Mouse (Mus musculus) regulatory T cell (primary cell): Measurements from ENCODE around the gene 4930404H24Rik.

Experiments
- in situ Hi-C: fragments of 300-600 bp; cut with MboI, MseI; formaldehyde crosslinking; loops from one replicate; pipeline ENCODE4 v1.15.1; 2025; ENCODE audit warnings: high pct_unique_total_duplicates

Gene 4930404H24Rik

DNA sequence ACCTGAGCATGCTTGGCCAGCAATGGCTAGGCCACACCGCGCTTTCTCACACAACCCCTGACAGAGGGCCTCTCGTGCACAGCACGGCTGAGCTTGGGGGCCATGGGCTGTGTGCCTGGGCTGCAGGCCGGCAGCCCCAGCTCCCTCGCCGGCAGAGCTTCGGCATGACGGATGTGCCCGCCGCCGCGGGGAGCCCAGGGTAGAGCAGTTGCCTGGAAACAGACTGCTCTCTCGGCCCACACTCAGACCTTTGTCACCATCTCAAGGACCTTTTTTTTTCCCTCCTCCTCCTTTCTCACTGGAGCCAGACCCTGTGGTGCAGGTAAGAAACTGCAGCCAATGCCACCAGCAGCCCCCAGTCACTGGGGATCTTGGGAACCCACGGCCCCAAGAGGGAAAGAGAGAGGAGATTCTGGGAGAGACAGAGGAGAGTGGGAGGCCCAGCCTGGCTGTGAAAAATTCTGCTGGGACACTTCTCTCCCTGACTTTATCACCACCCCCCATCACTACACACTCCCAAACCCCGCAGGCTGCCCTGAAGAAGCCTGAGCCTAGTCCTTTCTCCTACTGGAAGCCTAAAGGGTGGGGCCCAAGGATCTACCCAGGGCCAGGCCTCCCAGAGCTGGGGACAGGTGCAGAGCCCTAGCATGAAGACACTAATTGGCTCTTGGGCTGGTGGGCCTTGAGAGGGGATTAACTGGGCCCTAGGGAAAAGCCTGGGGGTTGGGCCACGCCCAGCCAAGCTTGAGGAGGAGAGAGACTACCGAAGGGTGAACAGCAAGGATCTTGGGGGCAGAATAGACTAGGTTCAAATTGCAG, 16.8 kb downstream of the 4930404H24Rik start:
- in situ Hi-C loops, result no loop called here

- in situ Hi-C loops, result no loop called here
Observed at GRCm38 (mm10) chr2:153510136-153510535, 17.5 kb downstream of the 4930404H24Rik start.

DNA sequence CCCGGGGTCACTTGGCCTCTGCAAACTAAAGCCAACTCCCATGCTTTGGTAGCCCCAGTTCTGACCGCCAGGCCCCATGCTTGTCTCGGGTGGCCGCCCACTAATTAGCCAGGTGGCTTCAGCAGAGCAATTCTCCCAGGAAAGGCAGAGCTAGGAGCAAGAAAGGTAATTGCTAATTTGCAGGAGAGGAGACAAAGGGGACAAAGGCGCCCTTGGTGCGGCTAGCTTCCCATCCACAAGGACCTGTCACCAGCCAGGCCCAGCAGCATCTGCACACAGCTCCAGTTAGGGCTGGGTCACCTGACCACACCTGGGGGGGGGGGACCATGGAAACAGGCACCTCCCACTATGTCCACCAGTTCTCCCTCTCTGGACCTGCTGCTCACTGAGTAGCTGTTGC, 19.0 kb downstream of the 4930404H24Rik start:
- in situ Hi-C loops, result no loop called here

GRCm38 (mm10) chr2:153512416-153513323, 20.1 kb downstream of the 4930404H24Rik start:
- in situ Hi-C loops, result no loop called here

DNA sequence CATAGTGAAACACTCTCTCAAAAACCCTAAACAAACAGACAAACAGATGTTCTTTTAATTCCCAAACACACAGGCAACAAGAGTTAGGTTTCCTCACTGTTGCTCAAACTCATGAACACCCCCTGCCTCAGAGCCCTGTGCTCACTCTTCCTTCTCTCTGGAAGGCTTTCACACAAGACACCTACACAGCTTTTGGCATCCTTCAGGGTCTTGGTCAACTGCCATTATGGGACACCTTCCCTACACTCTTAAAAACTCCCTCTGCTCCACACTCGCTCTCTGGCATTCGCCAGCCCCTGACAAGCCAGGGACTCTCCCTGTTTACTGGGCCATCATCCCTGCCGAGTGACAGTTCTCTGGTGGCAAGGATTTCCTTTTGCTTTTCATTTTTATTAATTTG, 21.4 kb downstream of the 4930404H24Rik start:
- in situ Hi-C loops, result no loop called here

DNA sequence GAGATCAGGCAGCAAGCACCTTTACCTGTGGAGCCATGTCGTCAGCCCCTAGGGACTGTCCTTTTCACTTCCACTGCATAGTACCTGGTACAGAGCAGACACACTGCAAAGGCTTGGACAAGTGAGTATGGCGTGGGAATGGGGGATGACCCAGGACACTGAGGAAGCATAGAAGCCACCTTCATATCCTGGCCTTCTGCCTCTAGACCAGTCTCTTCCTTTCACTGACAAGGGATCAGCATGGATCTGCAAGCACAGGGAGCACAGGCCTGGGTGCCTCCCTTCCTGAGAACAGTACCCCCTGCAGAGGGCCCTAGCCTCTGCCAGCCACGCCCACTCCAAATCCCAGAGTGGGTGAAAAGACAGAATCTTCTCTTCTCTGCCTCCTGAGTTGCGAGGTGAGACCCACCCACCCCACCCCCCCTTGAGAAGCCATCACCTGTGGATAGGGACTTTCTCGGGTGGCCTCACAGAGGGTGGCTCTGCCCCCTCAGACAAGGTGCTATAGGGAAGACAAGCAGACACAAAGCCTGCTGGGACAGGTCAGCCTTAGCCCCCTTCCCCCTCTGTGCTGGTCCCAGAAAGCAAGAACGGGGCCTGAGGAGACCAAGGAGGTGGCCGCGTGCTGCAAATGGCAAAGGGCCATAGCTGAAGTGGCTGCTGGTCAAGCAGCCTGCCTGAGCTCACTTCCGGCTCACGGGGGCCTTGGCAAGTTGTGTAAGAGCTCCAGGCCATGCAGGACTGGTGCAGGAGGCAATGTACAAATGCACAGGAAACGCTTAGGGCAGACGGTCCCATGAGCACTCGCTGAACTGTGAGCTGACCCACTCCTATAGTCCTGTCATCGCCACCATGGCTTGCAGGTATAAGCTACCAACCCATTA, 22.1 kb downstream of the 4930404H24Rik start:
- in situ Hi-C loops, result no loop called here

DNA sequence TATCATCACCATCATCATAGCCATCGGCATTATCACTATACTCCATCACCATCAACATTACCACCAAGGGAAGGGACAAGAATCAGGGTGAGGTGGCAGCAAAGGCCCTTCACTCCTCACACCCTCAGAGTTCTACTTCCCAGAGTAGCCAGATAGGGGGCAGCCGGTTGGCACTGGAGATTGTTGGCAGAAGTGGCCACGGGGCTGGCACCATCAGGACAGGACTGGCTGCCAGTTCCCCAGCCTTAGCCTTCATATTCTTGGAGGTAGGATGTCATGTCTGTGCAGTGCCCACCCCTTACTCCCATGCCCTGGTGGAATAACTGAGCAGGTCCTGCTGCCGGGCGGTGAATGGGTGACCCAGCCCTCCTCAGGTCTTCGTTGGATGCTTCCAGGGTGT, 23.0 kb downstream of the 4930404H24Rik start:
- in situ Hi-C loops, result no loop called here

DNA sequence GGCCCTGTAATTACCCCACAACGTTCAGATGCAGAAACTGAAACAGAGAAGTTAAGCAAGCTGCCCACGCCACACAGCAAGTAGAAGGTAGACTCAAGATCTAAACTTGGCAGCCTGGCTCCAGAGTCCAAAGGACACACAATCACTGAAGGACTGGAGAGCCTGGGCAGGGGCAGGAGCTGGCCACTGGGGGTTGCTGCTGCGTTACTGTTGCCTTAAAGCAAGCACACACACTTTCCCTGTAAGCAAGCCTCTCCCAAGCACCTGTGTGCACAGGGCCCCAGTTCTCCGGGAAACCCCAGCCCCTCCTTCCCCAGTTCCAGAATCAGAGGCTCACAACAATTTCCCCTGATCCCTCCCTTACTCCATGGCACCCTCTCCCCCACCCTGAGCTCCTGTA, 24.4 kb downstream of the 4930404H24Rik start:
- in situ Hi-C loops, result no loop called here

DNA sequence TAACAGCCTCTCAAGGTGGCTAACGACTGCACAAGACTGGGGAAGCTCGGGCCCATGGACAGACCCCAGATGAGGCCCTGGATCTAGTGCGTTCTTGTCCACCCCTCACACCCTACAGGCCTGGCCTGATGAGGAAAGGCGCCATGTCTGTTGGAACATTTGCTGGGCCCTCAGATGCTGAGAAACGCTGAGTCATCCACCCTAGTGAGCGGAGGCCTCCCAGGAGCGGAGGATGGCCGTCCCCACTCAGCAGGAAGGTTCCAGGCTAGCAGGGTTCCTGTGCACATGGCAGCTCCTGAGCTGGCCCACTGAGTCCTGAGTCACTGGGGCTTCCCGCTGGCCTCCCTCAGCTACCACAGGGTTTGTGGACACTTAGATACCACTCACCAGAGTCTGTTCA, 27.5 kb downstream of the 4930404H24Rik start:
- in situ Hi-C loops, result no loop called here

- in situ Hi-C loops, result no loop called here
Observed at GRCm38 (mm10) chr2:153522270-153522669, 29.7 kb downstream of the 4930404H24Rik start.

DNA sequence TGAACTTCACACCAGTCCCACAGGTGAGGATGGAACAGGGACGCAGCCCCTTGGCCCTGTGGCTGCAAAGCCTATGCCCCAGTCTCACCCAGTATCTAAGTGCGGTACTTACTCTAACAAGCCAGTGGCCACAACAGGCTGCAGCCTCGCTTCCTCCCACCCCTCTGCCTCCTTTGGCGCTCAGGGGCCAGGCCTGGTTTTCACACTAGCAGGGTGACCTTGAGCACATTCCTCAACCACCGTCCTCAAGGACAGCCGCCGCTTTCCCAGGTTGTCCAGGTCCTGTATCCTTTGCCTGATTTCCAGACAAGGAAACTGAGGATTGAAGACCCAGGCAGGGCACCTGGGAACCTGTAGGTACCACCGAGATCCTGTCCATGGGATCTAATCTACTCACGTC, 30.6 kb downstream of the 4930404H24Rik start:
- in situ Hi-C loops, result no loop called here

GRCm38 (mm10) chr2:153523656-153524055, 31.1 kb downstream of the 4930404H24Rik start:
- in situ Hi-C loops, result no loop called here

- in situ Hi-C loops, result no loop called here
Observed at GRCm38 (mm10) chr2:153524727-153525126, 32.1 kb downstream of the 4930404H24Rik start.

DNA sequence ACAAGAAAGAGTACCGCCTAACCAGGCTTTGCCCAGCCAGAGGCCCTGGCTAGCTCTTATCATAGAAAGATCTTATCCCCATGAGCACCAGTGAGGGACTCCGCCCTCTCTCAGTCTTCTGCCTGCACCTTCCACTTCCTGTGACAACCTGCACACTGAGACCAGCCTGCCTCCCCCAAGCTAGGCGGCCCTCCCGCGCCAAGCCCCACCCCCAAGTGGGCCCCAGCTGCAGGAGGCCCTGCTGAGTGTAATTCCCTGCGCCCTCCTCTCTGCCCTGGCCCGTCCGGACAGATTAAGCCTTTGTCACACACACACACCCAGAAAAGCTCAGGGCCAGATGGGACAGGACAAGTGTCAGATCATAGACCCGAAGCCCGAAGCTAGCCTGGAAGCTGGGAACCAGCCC, 33.3 kb downstream of the 4930404H24Rik start:
- in situ Hi-C loops, result no loop called here

DNA sequence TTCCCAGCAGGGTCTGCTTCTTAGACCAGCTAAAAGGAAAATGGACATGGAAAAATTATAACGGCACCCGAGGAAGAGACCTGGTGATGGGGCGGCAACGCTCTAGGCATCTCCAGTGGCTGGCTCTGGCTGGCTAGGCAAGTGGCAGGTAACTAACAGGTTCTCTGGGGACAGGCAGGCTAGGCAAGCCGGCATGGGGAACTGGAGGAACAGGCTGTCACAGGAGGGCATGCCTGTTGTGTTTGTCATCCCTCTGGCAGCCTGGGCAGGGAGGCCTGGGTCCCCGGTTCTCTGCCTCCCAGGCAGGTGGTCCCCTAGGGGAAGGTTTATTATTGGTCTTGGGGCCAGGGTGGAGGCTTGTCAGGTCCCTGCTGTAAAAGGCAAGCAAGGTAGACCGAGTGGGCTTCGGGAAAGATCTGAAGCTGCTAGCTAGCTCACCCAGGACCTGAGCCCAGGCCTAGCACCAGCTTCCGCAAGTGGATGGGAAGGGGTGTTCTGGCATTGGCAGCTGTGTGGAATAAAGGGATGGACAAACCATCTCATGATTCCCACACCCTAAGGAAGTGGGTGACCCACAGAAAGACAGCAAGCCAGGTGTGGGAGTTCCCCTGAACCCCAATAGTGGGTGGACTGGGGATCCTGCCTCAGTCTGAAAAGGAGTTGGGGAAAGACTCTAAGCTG, 34.4 kb downstream of the 4930404H24Rik start:
- in situ Hi-C loops, result no loop called here

- in situ Hi-C loops, result no loop called here
Observed at GRCm38 (mm10) chr2:153527580-153528531, 35.3 kb downstream of the 4930404H24Rik start.

DNA sequence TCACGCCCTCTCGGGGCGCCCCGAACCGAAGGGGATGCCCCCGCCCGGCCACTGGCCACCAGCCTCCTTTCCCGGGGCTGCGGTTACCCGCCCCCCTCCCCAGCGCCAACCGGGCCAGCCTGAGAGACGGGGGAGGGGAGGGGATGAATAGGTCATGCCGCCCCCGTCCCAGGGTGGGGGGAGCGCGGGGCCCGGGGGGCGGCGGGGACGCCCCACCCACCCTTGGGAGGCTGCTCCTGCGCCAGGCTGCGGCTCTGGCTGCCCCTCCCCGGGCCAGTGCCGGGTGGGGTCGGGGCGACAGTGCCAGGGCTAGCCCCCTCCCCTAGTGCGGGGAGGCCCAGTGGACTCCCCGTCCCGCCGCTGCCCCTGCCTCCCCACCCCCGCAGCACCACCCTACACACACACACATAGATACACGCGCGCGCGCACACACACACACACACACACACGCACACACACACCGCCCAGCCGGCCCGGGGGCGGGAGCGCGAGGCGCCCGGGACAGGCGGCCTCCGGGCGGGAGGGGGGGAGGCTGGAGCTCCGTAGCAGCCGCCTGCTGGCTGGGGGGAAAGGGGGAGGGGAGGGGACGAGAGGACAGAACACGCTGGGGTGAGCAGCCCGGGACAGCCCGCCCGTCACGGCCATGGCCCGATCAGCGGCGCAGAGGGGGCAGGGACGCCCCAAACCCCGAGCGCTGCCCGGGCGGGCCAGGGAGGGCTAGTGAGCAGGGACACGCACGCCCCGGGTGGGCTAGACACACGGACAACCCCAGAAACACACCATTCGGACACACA, 36.2 kb downstream of the 4930404H24Rik start:
- in situ Hi-C loops, result no loop called here

DNA sequence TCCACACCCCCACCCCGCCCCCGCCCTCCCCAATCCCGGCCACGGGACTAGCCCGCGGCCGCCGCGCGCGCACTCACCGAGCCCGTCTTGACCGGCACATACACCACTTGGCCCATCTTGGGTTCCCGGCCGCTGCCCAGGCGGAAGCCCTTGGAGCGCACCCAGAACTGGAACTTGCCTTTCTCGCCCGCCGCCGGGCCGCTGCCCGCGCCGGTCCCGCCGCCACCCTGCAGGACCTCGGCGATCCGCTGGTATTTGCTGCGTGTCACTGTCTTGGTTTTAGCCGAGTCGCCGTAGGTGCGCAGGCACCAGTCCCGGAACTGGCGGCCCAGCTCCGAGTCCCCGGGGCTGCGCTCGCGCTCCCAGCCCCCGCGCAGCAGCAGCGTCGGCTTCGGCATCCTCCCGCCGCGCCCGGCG, 36.8 kb downstream of the 4930404H24Rik start:
- in situ Hi-C loops, result no loop called here
